Mouse (Mus musculus): ENCODE data around the gene Nxph1. TPM values are rescaled to one million over a fixed set of nuclear protein-coding genes. Genes with fewer than 3 reads are reported as not detected.

The Nxph1 gene
- under 1 TPM; 0.09 to 0.16 TPM for polyA plus RNA-seq (2017; shearing (Covaris generic))

DNA sequence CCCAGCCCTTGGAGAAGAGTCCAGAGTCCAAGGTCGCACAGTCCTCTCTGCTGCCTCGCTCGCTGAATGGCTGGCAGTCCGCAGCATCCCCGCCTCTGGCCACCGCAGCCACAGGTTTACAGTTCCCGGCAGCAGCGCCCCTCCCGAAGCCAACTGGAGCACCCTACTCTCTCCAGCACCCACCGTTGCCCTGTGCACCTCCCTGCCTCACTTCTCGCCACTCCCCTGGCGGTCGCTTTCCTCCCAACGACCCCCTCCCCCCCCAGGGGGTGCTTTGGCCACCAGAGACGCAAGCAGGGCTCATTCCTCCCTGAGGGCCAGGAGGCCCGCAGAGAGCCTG, at the start of gene Nxph1:
Nxph1 (plus strand) TSS at position 301 of the 340 bp plus-strand sequence.

Other genes starting within 250 kb of the Nxph1 start
- 1 to 10 TPM; 4.7 to 7.5 TPM for gene Ica1, start 169.9 kb upstream of the Nxph1 start, polyA plus RNA-seq (2017; shearing (Covaris generic))